Mouse (Mus musculus) MEL (cell line): ENCODE results near the gene Comt. TPM values are rescaled to one million over a fixed set of nuclear protein-coding genes. Genes with fewer than 3 reads are reported as not detected.
A peak's percentile ranks its signal among the peaks of the same experiment; 100 is the strongest.

Experiments used
- DNase-seq: peaks from one replicate; pipeline ENCODE4 v3.0.0; 2011; ENCODE audit warnings: low read depth, low spot score
- H3K27ac ChIP-seq: 2 replicates; pipeline ENCODE4 v1.5.1; 2012; ENCODE audit warnings: low read depth, mild to moderate bottlenecking, control low read depth, low read length, moderate library complexity; ENCODE audit not compliant: control insufficient read depth
- H3K27me3 ChIP-seq, 2 experiments: fragments of 150-350 bp in 1 of 2; sonication (generic) in 1 of 2; 2 replicates each; pipeline ENCODE4 v1.6.1; 2012; ENCODE audit warnings: low read length in 2 of 2, mild to moderate bottlenecking in 2 of 2, improper control_type of control experiment in 1 of 2, moderate library complexity in 1 of 2; ENCODE audit not compliant: insufficient read depth in 2 of 2, control insufficient read depth in 1 of 2
- H3K36me3 ChIP-seq, 2 experiments: 2 replicates each; pipeline ENCODE4 v1.6.1; 2012 to 2014; ENCODE audit warnings: low read length in 2 of 2, improper control_type of control experiment in 1 of 2, inconsistent platforms in 1 of 2, mild to moderate bottlenecking in 1 of 2; ENCODE audit not compliant: insufficient read depth in 2 of 2, control insufficient read depth in 1 of 2
- H3K4me1 ChIP-seq, 2 experiments: fragments of 150-350 bp in 1 of 2; sonication (generic) in 1 of 2; 2 replicates each; pipeline ENCODE4 v1.6.1; 2012; ENCODE audit warnings: low read length in 2 of 2, improper control_type of control experiment in 1 of 2, mild to moderate bottlenecking in 1 of 2; ENCODE audit not compliant: insufficient read depth in 2 of 2, control insufficient read depth in 1 of 2
- H3K4me3 ChIP-seq, 2 experiments: fragments of 150-350 bp in 1 of 2; sonication (generic) in 1 of 2; 2 replicates each; pipeline ENCODE4 v1.5.1; 2012; ENCODE audit warnings: low read depth in 2 of 2, low read length in 2 of 2, mild to moderate bottlenecking in 2 of 2, moderate library complexity in 2 of 2, control low read depth in 1 of 2, improper control_type of control experiment in 1 of 2; ENCODE audit not compliant: control insufficient read depth in 1 of 2, insufficient read depth in 1 of 2
- H3K79me2 ChIP-seq: 2 replicates; pipeline ENCODE4 v1.6.1; 2012; ENCODE audit warnings: mild to moderate bottlenecking, low read length, moderate library complexity; ENCODE audit not compliant: control insufficient read depth, poor library complexity, insufficient read depth
- H3K9ac ChIP-seq: 2 replicates; pipeline ENCODE4 v1.6.1; 2012; ENCODE audit warnings: low read depth, mild to moderate bottlenecking, control low read depth, low read length, moderate library complexity; ENCODE audit not compliant: control insufficient read depth, poor library complexity, severe bottlenecking
- H3K9me3 ChIP-seq: fragments of 150-350 bp; sonication (generic); replicated peaks from 2 replicates; pipeline ENCODE4 v1.6.1; 2012; ENCODE audit warnings: mild to moderate bottlenecking, low read length, improper control_type of control experiment, moderate library complexity; ENCODE audit not compliant: insufficient read depth
- BHLHE40 ChIP-seq: IDR thresholded peaks from 2 replicates; pipeline ENCODE4 v1.6.1; 2012; ENCODE audit warnings: low read depth, mild to moderate bottlenecking, inconsistent platforms, low read length, improper control_type of control experiment, borderline replicate concordance
- CHD2 ChIP-seq: IDR thresholded peaks from 2 replicates; pipeline ENCODE4 v1.6.1; 2011; ENCODE audit warnings: low read length, improper control_type of control experiment
- ELF1 ChIP-seq: IDR thresholded peaks from 2 replicates; pipeline ENCODE4 v1.6.1; 2014; ENCODE audit warnings: low read depth, mild to moderate bottlenecking, inconsistent platforms, low read length, improper control_type of control experiment, moderate library complexity
- EP300 ChIP-seq, 2 experiments: IDR thresholded peaks; 2 replicates each; pipeline ENCODE4 v1.6.1; 2011; ENCODE audit warnings: improper control_type of control experiment in 2 of 2, low read length in 2 of 2, low read depth in 1 of 2, mild to moderate bottlenecking in 1 of 2
- ETS1 ChIP-seq: IDR thresholded peaks from 2 replicates; pipeline ENCODE4 v1.6.1; 2012; ENCODE audit warnings: low read depth, mild to moderate bottlenecking, inconsistent platforms, low read length, improper control_type of control experiment, moderate library complexity
- GABPA ChIP-seq: IDR thresholded peaks from 2 replicates; pipeline ENCODE4 v1.6.1; 2012; ENCODE audit warnings: low read depth, mild to moderate bottlenecking, inconsistent platforms, low read length, improper control_type of control experiment, moderate library complexity
- GATA1 ChIP-seq: IDR thresholded peaks from 2 replicates; pipeline ENCODE4 v1.6.1; 2011; ENCODE audit warnings: low read depth, low read length, improper control_type of control experiment
- JUND ChIP-seq: IDR thresholded peaks from 2 replicates; pipeline ENCODE4 v1.6.1; 2011; ENCODE audit warnings: low read depth, mild to moderate bottlenecking, improper control_type of control experiment, low read length
- MAFK ChIP-seq: IDR thresholded peaks from 2 replicates; pipeline ENCODE4 v1.6.1; 2011; ENCODE audit warnings: low read depth, mild to moderate bottlenecking, low read length, improper control_type of control experiment, borderline replicate concordance
- MAX ChIP-seq: IDR thresholded peaks from 2 replicates; pipeline ENCODE4 v1.6.1; 2011; ENCODE audit warnings: low read length, improper control_type of control experiment
- MAZ ChIP-seq: IDR thresholded peaks from 2 replicates; pipeline ENCODE4 v1.6.1; 2012; ENCODE audit warnings: low read depth, mild to moderate bottlenecking, inconsistent platforms, low read length, improper control_type of control experiment
- MXI1 ChIP-seq: IDR thresholded peaks from 2 replicates; pipeline ENCODE4 v1.6.1; 2011; ENCODE audit warnings: mild to moderate bottlenecking, low read depth, low read length, improper control_type of control experiment
- MYB ChIP-seq: IDR thresholded peaks from 2 replicates; pipeline ENCODE4 v1.6.1; 2011; ENCODE audit warnings: mild to moderate bottlenecking, low read depth, low read length, improper control_type of control experiment
- MYC ChIP-seq: IDR thresholded peaks from 2 replicates; pipeline ENCODE4 v1.6.1; 2011; ENCODE audit warnings: low read depth, mild to moderate bottlenecking, low read length, improper control_type of control experiment, moderate library complexity
- NELFE ChIP-seq: IDR thresholded peaks from 2 replicates; pipeline ENCODE4 v1.6.1; 2011; ENCODE audit warnings: low read depth, low read length, improper control_type of control experiment
- POLR2AphosphoS2 ChIP-seq: IDR thresholded peaks from 2 replicates; pipeline ENCODE4 v1.6.1; 2011; ENCODE audit warnings: low read length, improper control_type of control experiment
- POLR2AphosphoS5 ChIP-seq: IDR thresholded peaks from 2 replicates; pipeline ENCODE4 v1.6.1; 2012; ENCODE audit warnings: low read depth, borderline replicate concordance, mild to moderate bottlenecking, inconsistent platforms, low read length, moderate library complexity, mixed read lengths
- RAD21 ChIP-seq: IDR thresholded peaks from 2 replicates; pipeline ENCODE4 v1.6.1; 2011; ENCODE audit warnings: mild to moderate bottlenecking, low read depth, low read length, improper control_type of control experiment
- SIN3A ChIP-seq: IDR thresholded peaks from 2 replicates; pipeline ENCODE4 v1.6.1; 2012; ENCODE audit warnings: low read length, improper control_type of control experiment, inconsistent platforms
- SMC3 ChIP-seq: IDR thresholded peaks from 2 replicates; pipeline ENCODE4 v1.6.1; 2011; ENCODE audit warnings: low read depth, low read length, improper control_type of control experiment
- TAL1 ChIP-seq: IDR thresholded peaks from 2 replicates; pipeline ENCODE4 v1.6.1; 2012; ENCODE audit warnings: mild to moderate bottlenecking, inconsistent platforms, low read length, moderate library complexity, mixed read lengths
- TCF12 ChIP-seq: IDR thresholded peaks from 2 replicates; pipeline ENCODE4 v1.6.1; 2014; ENCODE audit warnings: low read depth, mild to moderate bottlenecking, inconsistent platforms, low read length, improper control_type of control experiment, moderate library complexity
- USF1 ChIP-seq: IDR thresholded peaks from 2 replicates; pipeline ENCODE4 v1.6.1; 2014; ENCODE audit warnings: low read depth, mild to moderate bottlenecking, inconsistent platforms, low read length, improper control_type of control experiment, moderate library complexity
- USF2 ChIP-seq, 2 experiments: IDR thresholded peaks; 2 replicates each; pipeline ENCODE4 v1.6.1; 2011 to 2012; ENCODE audit warnings: improper control_type of control experiment in 2 of 2, low read length in 2 of 2, borderline replicate concordance in 1 of 2, inconsistent platforms in 1 of 2, low read depth in 1 of 2, mild to moderate bottlenecking in 1 of 2; ENCODE audit not compliant: insufficient read depth in 1 of 2
- ZC3H11A ChIP-seq: IDR thresholded peaks from 2 replicates; pipeline ENCODE4 v1.6.1; 2012; ENCODE audit warnings: low read depth, mild to moderate bottlenecking, inconsistent platforms, low read length, improper control_type of control experiment
- ZMIZ1 ChIP-seq: IDR thresholded peaks from 2 replicates; pipeline ENCODE4 v1.6.1; 2012; ENCODE audit warnings: low read depth, mild to moderate bottlenecking, inconsistent platforms, low read length, improper control_type of control experiment, moderate library complexity
- polyA plus RNA-seq, 2 experiments: library from polyadenylated mRNA; stranded (reverse) in 1 of 2; unstranded in 1 of 2; fragments of >175 nt in 1 of 2; fragments of >200 nt in 1 of 2; gene quantifications; 2 replicates each; pipeline versions ENCODE4 v1.2.1 to v1.2.4; 2012; ENCODE audit warnings: low replicate concordance in 2 of 2, low read depth in 1 of 2; ENCODE audit not compliant: insufficient read length in 2 of 2, insufficient read depth in 1 of 2, missing spikeins in 1 of 2
- total RNA-seq: library from RNA; depleted of rRNA; stranded (reverse); fragments of 300-350 nt; gene quantifications from 2 replicates; pipeline ENCODE4 v1.2.3, GENCODE M21; 2012

The Comt gene
- total and polyA plus RNA-seq, 3 experiments = 62.5 to 71.8 TPM; not detected in 1

DNA sequence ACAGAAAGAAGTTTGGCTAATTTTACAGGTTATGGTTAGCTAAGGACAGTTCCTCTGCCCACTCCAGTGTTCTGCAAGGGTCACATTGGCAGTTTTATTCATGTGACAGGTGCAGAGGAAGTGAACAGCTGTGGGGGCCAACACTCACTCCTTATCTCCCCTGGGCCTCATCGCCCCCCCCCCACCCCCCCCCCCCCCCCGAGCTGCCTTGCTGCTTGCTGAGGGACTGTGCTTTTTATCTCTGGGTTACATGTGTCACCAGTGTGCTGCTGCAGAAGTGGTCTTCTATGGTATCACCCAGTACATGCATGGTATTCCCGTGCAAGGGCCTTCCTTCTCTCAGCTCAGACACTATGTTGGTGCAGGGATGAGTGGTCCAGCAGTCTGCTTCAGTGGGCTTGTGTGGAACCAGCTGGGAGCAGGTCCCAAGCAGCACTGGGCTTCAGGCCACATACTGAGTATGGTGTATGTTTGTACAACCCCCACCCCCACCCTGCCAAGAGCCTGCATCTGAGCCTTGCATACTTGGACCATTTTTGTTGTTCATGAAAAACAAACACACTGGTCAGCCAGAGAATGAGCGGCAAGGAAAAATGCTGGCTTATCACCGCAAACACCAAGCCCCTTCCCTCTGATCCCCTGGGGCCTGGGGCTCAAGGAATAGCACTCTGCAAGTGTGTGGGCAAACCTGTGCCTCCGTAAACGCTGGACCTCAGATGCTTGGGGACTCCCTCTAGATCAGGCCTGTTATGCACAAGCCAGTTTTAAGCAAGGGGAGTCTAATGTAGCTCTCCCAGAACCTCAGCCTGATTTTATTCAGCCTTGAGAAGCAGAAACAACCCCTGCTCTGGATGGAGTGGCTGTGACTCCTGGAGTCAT lies 38.7 kb downstream of the Comt start:
- H3K79me2 ChIP-seq = no peaks in the 10 kb centered on the region; the same call in 1 of the 2 replicates
- H3K4me3 ChIP-seq = no peak overlapping the region
- TF ChIP-seq GABPA (no peak), ETS1 (peak; percentile 94), SIN3A (peak; percentile 76), GATA1 (peak; percentile 82), POLR2AphosphoS2 (no peak), USF1 (peak; percentile 73; the same call in 1 of the 2 replicates), ELF1 (0 out of 2 replicates have a peak, but pooled peaks have one; percentile 10), SMC3 (no peak), RAD21 (no peak), EP300 (IDR thresholded peaks at IDR 0.05; ENCODE audit: low read depth in 1 of 2, low read length in 2 of 2) (peak; percentile 79 to 93), MAX (peak; percentile 53; the same call in 1 of the 2 replicates), TAL1 (peak; percentile 92), BHLHE40 (peak; percentile 95), MAZ (peak; percentile 93), MXI1 (peak; percentile 39), CHD2 (0 out of 2 replicates have a peak, but pooled peaks have one; percentile 15), TCF12 (peak; percentile 98), MYB (peak; percentile 79; the same call in 1 of the 2 replicates)
- TF ChIP-seq, all 39 proteins: peak for 14
- peak; percentile 84 for DNase-seq
- H3K27ac ChIP-seq = peak overlapping the region; percentile 88
- H3K27me3 ChIP-seq = no peaks in the 10 kb centered on the region
- H3K4me1 ChIP-seq = peaks cover 16 to 38% of the 10 kb centered on the region in 2 experiments
- H3K9ac ChIP-seq = peak overlapping the region; percentile 48
- H3K36me3 ChIP-seq = peaks cover 0 to 25% of the 10 kb centered on the region in 2 experiments; a peak in 2 of 4 replicates
- no peaks in the 10 kb centered on the region for H3K9me3 ChIP-seq

GRCm38 (mm10) chr16:18386972-18387371 lies 39.7 kb downstream of the Comt start:
- Histone ChIP-seq H3K27me3 (no peaks in the 10 kb centered on the region), H3K36me3 (peaks cover 0 to 25% of the 10 kb centered on the region in 2 experiments; a peak in 2 of 4 replicates), H3K79me2 (no peaks in the 10 kb centered on the region), H3K9me3 (no peaks in the 10 kb centered on the region), H3K27ac (peak overlapping the region; percentile 86), H3K4me3 (no peak overlapping the region), H3K9ac (0 out of 2 replicates have a peak overlapping the region, but pooled peaks have one; percentile 18), H3K4me1 (peaks cover 14 to 36% of the 10 kb centered on the region in 2 experiments)
- TF ChIP-seq SMC3 (no peak), MYC (no peak), USF1 (no peak), JUND (no peak), TAL1 (no peak), GABPA (no peak), MAFK (no peak), ZC3H11A (no peak), MAZ (no peak), GATA1 (no peak), ZMIZ1 (no peak), USF2 (IDR thresholded peaks at IDR 0.05; ENCODE audit: borderline replicate concordance in 1 of 2, insufficient read depth in 1 of 2, low read depth in 1 of 2, low read length in 2 of 2) (no peak), POLR2AphosphoS5 (no peak), TCF12 (no peak), NELFE (no peak), EP300 (IDR thresholded peaks at IDR 0.05; ENCODE audit: low read depth in 1 of 2, low read length in 2 of 2) (no peak)
- DNase-seq = peak; percentile 35
